Mouse (Mus musculus) gastrocnemius, postnatal 14 days (tissue): ENCODE measurements around the gene Cenpe. TPM values are rescaled to one million over a fixed set of nuclear protein-coding genes. Genes with fewer than 3 reads are reported as not detected.

Experiments
- DNase-seq: peaks from one replicate; pipeline ENCODE4 v3.0.0; 2021; ENCODE audit warnings: mixed read lengths
- intact Hi-C: fragments of 180-260 bp; cut with DNase I; formaldehyde crosslinking; loops from one replicate; pipeline ENCODE4 v1.15.1; 2025; ENCODE audit warnings: low total_unique reads
- total RNA-seq, 2 experiments: library from RNA; stranded (reverse); gene quantifications; 2 replicates each; pipeline ENCODE4 v1.2.3; 2021

The Cenpe gene
- total RNA-seq, 2 experiments from 2014 or later, result 1.7 to 1.9 TPM

- no peak for DNase-seq
- intact Hi-C loops, result no loop called here
These were observed 103.5 kb downstream of the Cenpe start for GRCm38 (mm10) chr3:135315720-135316425.

- intact Hi-C loops, result no loop called here
- no peak for DNase-seq
These were observed 106.0 kb downstream of the Cenpe start for GRCm38 (mm10) chr3:135318331-135318730.

Other genes with a start within 250 kb of the Cenpe start
- 1 to 10 TPM; 4.4 to 4.7 TPM for gene Bdh2, start 68.7 kb downstream of the Cenpe start, total RNA-seq
- under 1 TPM; 0.29 to 0.33 TPM for gene Slc9b2, start 95.2 kb downstream of the Cenpe start, total RNA-seq
- gene Slc9b1, start 135.5 kb downstream of the Cenpe start, total RNA-seq, result not detected
- gene Cisd2, start 211.4 kb downstream of the Cenpe start, total RNA-seq, result 10 to 100 TPM; 20.0 to 21.0 TPM
- gene Ube2d3, start 225.6 kb downstream of the Cenpe start, total RNA-seq, result 100 to 1,000 TPM; 286 to 311 TPM